Mouse (Mus musculus): ENCODE data around the gene Tmtc2. TPM values are rescaled to one million over a fixed set of nuclear protein-coding genes. Genes with fewer than 3 reads are reported as not detected.

Tmtc2 gene
- polyA plus RNA-seq, 1 experiment = 0.55 TPM

- no peak overlapping the region for H3K27ac ChIP-seq (ENCODE audit: insufficient read depth, low read length)
- DNase-seq (ENCODE audit: low read depth in 1 of 2, low spot score in 2 of 2) = no peak
- no peak overlapping the region for H3K4me3 ChIP-seq (ENCODE audit: extremely low read depth, insufficient read depth, insufficient read length)
- no peaks in the 10 kb centered on the region for H3K36me3 ChIP-seq (ENCODE audit: control insufficient read depth, insufficient read depth, low read length)
- TF ChIP-seq POLR2A (IDR thresholded peaks at IDR 0.05; ENCODE audit: low read depth, low read length) = no peak
- TF ChIP-seq CTCF (IDR thresholded peaks at IDR 0.05; ENCODE audit: extremely low read depth, insufficient read depth, insufficient read length, insufficient replicate concordance) = no peak
- no peaks in the 10 kb centered on the region for H3K4me1 ChIP-seq (ENCODE audit: control insufficient read depth, insufficient read depth, insufficient read length)
- no peaks in the 10 kb centered on the region for H3K27me3 ChIP-seq (ENCODE audit: control insufficient read depth, insufficient read depth, low read length)
- WGBS = 93% methylated on average over 8 of the region's 8 CpGs
Observed at GRCm38 (mm10) chr10:105373265-105373664, 201.0 kb downstream of the Tmtc2 start.

DNA sequence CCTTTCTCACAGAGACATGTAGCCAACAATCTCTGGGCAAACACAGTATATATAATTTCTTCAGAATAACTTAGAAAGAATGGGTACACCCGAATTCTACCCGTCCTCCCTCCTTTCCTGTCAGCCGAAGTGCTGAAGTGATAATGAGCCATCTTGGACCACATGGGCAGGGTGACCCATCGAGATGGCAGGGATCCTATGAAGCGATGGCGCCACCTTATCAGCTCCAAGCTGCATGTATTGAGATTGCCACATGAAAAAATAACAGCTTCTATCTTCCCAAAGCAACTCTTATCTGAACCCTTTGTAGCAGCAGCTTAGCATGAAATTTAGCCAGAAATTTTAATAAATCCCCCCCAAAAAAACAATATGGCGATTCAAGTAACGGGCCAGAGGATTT, 206.0 kb downstream of the Tmtc2 start:
- Histone ChIP-seq H3K4me3 (ENCODE audit: extremely low read depth, insufficient read depth, insufficient read length) (no peak overlapping the region), H3K36me3 (ENCODE audit: control insufficient read depth, insufficient read depth, low read length) (no peaks in the 10 kb centered on the region), H3K27me3 (ENCODE audit: control insufficient read depth, insufficient read depth, low read length) (no peaks in the 10 kb centered on the region), H3K27ac (ENCODE audit: insufficient read depth, low read length) (no peak overlapping the region), H3K4me1 (ENCODE audit: control insufficient read depth, insufficient read depth, insufficient read length) (no peaks in the 10 kb centered on the region)
- TF ChIP-seq CTCF (IDR thresholded peaks at IDR 0.05; ENCODE audit: extremely low read depth, insufficient read depth, insufficient read length, insufficient replicate concordance) = no peak
- TF ChIP-seq POLR2A (IDR thresholded peaks at IDR 0.05; ENCODE audit: low read depth, low read length) = no peak
- DNase-seq (ENCODE audit: low read depth in 1 of 2, low spot score in 2 of 2) = no peak
- 93% methylated on average over 8 of the region's 8 CpGs for WGBS

GRCm38 (mm10) chr10:105364480-105364879, 209.8 kb downstream of the Tmtc2 start:
- TF ChIP-seq CTCF (IDR thresholded peaks at IDR 0.05; ENCODE audit: extremely low read depth, insufficient read depth, insufficient read length, insufficient replicate concordance) = no peak
- no peak for TF ChIP-seq POLR2A (IDR thresholded peaks at IDR 0.05; ENCODE audit: low read depth, low read length)
- Histone ChIP-seq H3K4me3 (ENCODE audit: extremely low read depth, insufficient read depth, insufficient read length) (no peak overlapping the region), H3K36me3 (ENCODE audit: control insufficient read depth, insufficient read depth, low read length) (no peaks in the 10 kb centered on the region), H3K27me3 (ENCODE audit: control insufficient read depth, insufficient read depth, low read length) (no peaks in the 10 kb centered on the region), H3K27ac (ENCODE audit: insufficient read depth, low read length) (no peak overlapping the region), H3K4me1 (ENCODE audit: control insufficient read depth, insufficient read depth, insufficient read length) (no peaks in the 10 kb centered on the region)
- no peak for DNase-seq (ENCODE audit: low read depth in 1 of 2, low spot score in 2 of 2)
- 83% methylated on average over 3 of the region's 3 CpGs for WGBS

DNA sequence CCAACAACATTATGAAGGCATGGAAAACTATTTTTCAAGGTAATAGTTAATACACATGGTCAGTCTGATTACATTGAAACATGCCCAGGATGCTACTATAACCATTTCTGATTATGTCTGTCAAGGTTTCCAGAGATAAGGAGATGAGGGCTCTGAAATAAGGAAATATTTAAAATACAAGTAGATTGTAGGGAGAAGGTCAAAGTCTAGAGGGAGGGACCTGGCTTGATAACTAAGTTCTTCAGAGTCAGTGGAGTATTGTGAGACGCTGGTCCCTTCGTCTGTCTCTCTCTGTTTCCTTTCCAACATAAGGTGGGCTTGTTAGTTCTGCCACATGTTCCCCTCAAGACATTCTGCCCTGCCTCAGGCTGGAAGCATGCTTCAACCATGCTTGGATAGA, 223.9 kb downstream of the Tmtc2 start:
- WGBS = 88% methylated on average over 2 of the region's 2 CpGs
- Histone ChIP-seq H3K36me3 (ENCODE audit: control insufficient read depth, insufficient read depth, low read length) (no peaks in the 10 kb centered on the region), H3K27me3 (ENCODE audit: control insufficient read depth, insufficient read depth, low read length) (no peaks in the 10 kb centered on the region), H3K4me3 (ENCODE audit: extremely low read depth, insufficient read depth, insufficient read length) (no peak overlapping the region), H3K4me1 (ENCODE audit: control insufficient read depth, insufficient read depth, insufficient read length) (no peaks in the 10 kb centered on the region), H3K27ac (ENCODE audit: insufficient read depth, low read length) (no peak overlapping the region)
- TF ChIP-seq POLR2A (IDR thresholded peaks at IDR 0.05; ENCODE audit: low read depth, low read length) = no peak
- no peak for TF ChIP-seq CTCF (IDR thresholded peaks at IDR 0.05; ENCODE audit: extremely low read depth, insufficient read depth, insufficient read length, insufficient replicate concordance)
- DNase-seq (ENCODE audit: low read depth in 1 of 2, low spot score in 2 of 2) = no peak

- no peaks in the 10 kb centered on the region for H3K4me1 ChIP-seq (ENCODE audit: control insufficient read depth, insufficient read depth, insufficient read length)
- no peaks in the 10 kb centered on the region for H3K27me3 ChIP-seq (ENCODE audit: control insufficient read depth, insufficient read depth, low read length)
- no peak overlapping the region for H3K27ac ChIP-seq (ENCODE audit: insufficient read depth, low read length)
- no peak for DNase-seq (ENCODE audit: low read depth in 1 of 2, low spot score in 2 of 2)
- no peaks in the 10 kb centered on the region for H3K36me3 ChIP-seq (ENCODE audit: control insufficient read depth, insufficient read depth, low read length)
- TF ChIP-seq POLR2A (IDR thresholded peaks at IDR 0.05; ENCODE audit: low read depth, low read length) (no peak), CTCF (IDR thresholded peaks at IDR 0.05; ENCODE audit: extremely low read depth, insufficient read depth, insufficient read length, insufficient replicate concordance) (no peak)
- no peak overlapping the region for H3K4me3 ChIP-seq (ENCODE audit: extremely low read depth, insufficient read depth, insufficient read length)
- 92% methylated on average over 3 of the region's 3 CpGs for WGBS
Observed at GRCm38 (mm10) chr10:105345920-105346319, 228.3 kb downstream of the Tmtc2 start.

DNA sequence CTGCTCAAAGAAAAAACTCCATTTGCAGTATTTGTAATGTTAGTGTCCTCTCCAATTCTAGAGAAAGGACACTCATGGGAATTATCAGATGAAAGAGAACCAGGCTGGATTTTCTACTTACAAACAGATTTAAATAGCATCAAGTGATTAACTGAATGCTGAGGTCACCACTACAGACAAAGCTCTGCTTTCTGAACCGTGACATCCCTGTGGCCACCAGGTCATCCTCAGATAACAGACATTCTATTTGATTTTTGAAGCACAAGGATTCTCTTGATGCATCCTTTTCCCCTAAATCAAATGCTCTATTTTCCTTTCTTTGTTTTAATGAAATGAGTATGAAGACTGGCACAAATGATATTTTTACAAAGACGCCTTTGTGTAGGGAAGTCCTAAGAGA, 241.4 kb downstream of the Tmtc2 start:
- H3K4me1 ChIP-seq (ENCODE audit: control insufficient read depth, insufficient read depth, insufficient read length) = no peaks in the 10 kb centered on the region
- TF ChIP-seq CTCF (IDR thresholded peaks at IDR 0.05; ENCODE audit: extremely low read depth, insufficient read depth, insufficient read length, insufficient replicate concordance) (no peak), POLR2A (IDR thresholded peaks at IDR 0.05; ENCODE audit: low read depth, low read length) (no peak)
- H3K36me3 ChIP-seq (ENCODE audit: control insufficient read depth, insufficient read depth, low read length) = no peaks in the 10 kb centered on the region
- no peak overlapping the region for H3K4me3 ChIP-seq (ENCODE audit: extremely low read depth, insufficient read depth, insufficient read length)
- no peak overlapping the region for H3K27ac ChIP-seq (ENCODE audit: insufficient read depth, low read length)
- H3K27me3 ChIP-seq (ENCODE audit: control insufficient read depth, insufficient read depth, low read length) = no peaks in the 10 kb centered on the region
- no peak for DNase-seq (ENCODE audit: low read depth in 1 of 2, low spot score in 2 of 2)
- 93% methylated on average over 2 of the region's 2 CpGs for WGBS

DNA sequence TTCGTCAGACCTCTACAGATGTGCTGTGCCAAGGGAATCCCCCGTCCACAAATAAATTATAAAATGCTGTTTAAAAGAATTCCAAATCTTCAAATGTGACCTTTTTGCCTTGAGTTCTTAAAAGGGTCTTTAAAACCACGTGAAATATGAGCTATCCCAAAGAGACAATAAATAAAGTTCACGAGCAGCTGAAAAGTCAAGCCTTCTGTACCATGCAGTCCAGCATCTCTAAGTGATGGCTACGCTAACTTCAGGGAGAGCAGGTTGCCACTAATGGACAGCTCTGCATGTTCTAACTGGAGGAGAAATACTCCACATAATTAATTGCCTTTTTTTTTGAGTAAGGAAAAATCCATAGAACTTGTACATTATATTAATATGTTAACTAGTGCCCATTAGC, 243.9 kb downstream of the Tmtc2 start:
- Histone ChIP-seq H3K27me3 (ENCODE audit: control insufficient read depth, insufficient read depth, low read length) (no peaks in the 10 kb centered on the region), H3K36me3 (ENCODE audit: control insufficient read depth, insufficient read depth, low read length) (no peaks in the 10 kb centered on the region), H3K27ac (ENCODE audit: insufficient read depth, low read length) (no peak overlapping the region), H3K4me1 (ENCODE audit: control insufficient read depth, insufficient read depth, insufficient read length) (no peaks in the 10 kb centered on the region), H3K4me3 (ENCODE audit: extremely low read depth, insufficient read depth, insufficient read length) (no peak overlapping the region)
- WGBS = 84% methylated on average over 5 of the region's 5 CpGs
- no peak for DNase-seq (ENCODE audit: low read depth in 1 of 2, low spot score in 2 of 2)
- TF ChIP-seq CTCF (IDR thresholded peaks at IDR 0.05; ENCODE audit: extremely low read depth, insufficient read depth, insufficient read length, insufficient replicate concordance) = no peak
- no peak for TF ChIP-seq POLR2A (IDR thresholded peaks at IDR 0.05; ENCODE audit: low read depth, low read length)

Data from spleen, adult 2 months (tissue).